Mouse (Mus musculus): Measurements from ENCODE around the gene Smarca4. TPM values are rescaled to one million over a fixed set of nuclear protein-coding genes. Genes with fewer than 3 reads are reported as not detected.

Smarca4 gene
- total RNA-seq, 1 experiment from 2014 or later, result 46.9 TPM

GRCm38 (mm10) chr9:21735126-21735525, 119.2 kb downstream of the Smarca4 start:
- no peak for ATAC-seq (replicated peaks; ENCODE audit: insufficient number of reproducible peaks, low FRiP score, low TSS enrichment, poor library complexity, severe bottlenecking)

- ATAC-seq (replicated peaks; ENCODE audit: insufficient number of reproducible peaks, low FRiP score, low TSS enrichment, poor library complexity, severe bottlenecking), result no peak
Measured at GRCm38 (mm10) chr9:21736580-21736979, 120.6 kb downstream of the Smarca4 start.

- ATAC-seq (replicated peaks; ENCODE audit: insufficient number of reproducible peaks, low FRiP score, low TSS enrichment, poor library complexity, severe bottlenecking), result no peak
Measured at GRCm38 (mm10) chr9:21737188-21737587, 121.2 kb downstream of the Smarca4 start.

- ATAC-seq (replicated peaks; ENCODE audit: insufficient number of reproducible peaks, low FRiP score, low TSS enrichment, poor library complexity, severe bottlenecking), result no peak
Measured at GRCm38 (mm10) chr9:21738776-21739175, 122.8 kb downstream of the Smarca4 start.

- peak; percentile 88 for ATAC-seq (replicated peaks; ENCODE audit: insufficient number of reproducible peaks, low FRiP score, low TSS enrichment, poor library complexity, severe bottlenecking)
Measured at GRCm38 (mm10) chr9:21740427-21740826, 124.5 kb downstream of the Smarca4 start.

- no peak for ATAC-seq (replicated peaks; ENCODE audit: insufficient number of reproducible peaks, low FRiP score, low TSS enrichment, poor library complexity, severe bottlenecking)
Measured at GRCm38 (mm10) chr9:21741514-21741913, 125.5 kb downstream of the Smarca4 start.

GRCm38 (mm10) chr9:21747238-21747774, 131.3 kb downstream of the Smarca4 start:
- no peak for ATAC-seq (replicated peaks; ENCODE audit: insufficient number of reproducible peaks, low FRiP score, low TSS enrichment, poor library complexity, severe bottlenecking)

- no peak for ATAC-seq (replicated peaks; ENCODE audit: insufficient number of reproducible peaks, low FRiP score, low TSS enrichment, poor library complexity, severe bottlenecking)
Measured at GRCm38 (mm10) chr9:21748033-21748432, 132.1 kb downstream of the Smarca4 start.

- no peak for ATAC-seq (replicated peaks; ENCODE audit: insufficient number of reproducible peaks, low FRiP score, low TSS enrichment, poor library complexity, severe bottlenecking)
Measured at GRCm38 (mm10) chr9:21748491-21748890, 132.5 kb downstream of the Smarca4 start.

GRCm38 (mm10) chr9:21749382-21750118, 133.6 kb downstream of the Smarca4 start:
- ATAC-seq (replicated peaks; ENCODE audit: insufficient number of reproducible peaks, low FRiP score, low TSS enrichment, poor library complexity, severe bottlenecking), result no peak

- no peak for ATAC-seq (replicated peaks; ENCODE audit: insufficient number of reproducible peaks, low FRiP score, low TSS enrichment, poor library complexity, severe bottlenecking)
Measured at GRCm38 (mm10) chr9:21750370-21750769, 134.4 kb downstream of the Smarca4 start.

- no peak for ATAC-seq (replicated peaks; ENCODE audit: insufficient number of reproducible peaks, low FRiP score, low TSS enrichment, poor library complexity, severe bottlenecking)
Measured at GRCm38 (mm10) chr9:21751347-21751746, 135.4 kb downstream of the Smarca4 start.

GRCm38 (mm10) chr9:21752252-21752792, 136.4 kb downstream of the Smarca4 start:
- ATAC-seq (replicated peaks; ENCODE audit: insufficient number of reproducible peaks, low FRiP score, low TSS enrichment, poor library complexity, severe bottlenecking), result no peak

Other genes starting within 250 kb of the Smarca4 start
- 47.3 to 58.8 TPM (median 54.8 TPM) in 3 replicates for gene Ilf3, start 248.3 kb upstream of the Smarca4 start, total RNA-seq (2017)
- 7.2 to 12.8 TPM (median 7.3 TPM) in 3 replicates for gene Qtrt1, start 204.3 kb upstream of the Smarca4 start, total RNA-seq (2017)
- 178 to 219 TPM (median 197 TPM) in 3 replicates for gene Dnm2, start 191.3 kb upstream of the Smarca4 start, total RNA-seq (2017)
- 3.2 to 6.6 TPM (median 6.3 TPM) in 3 replicates for gene Tmed1, start 105.9 kb upstream of the Smarca4 start, total RNA-seq (2017)
- 191 to 299 TPM (median 267 TPM) in 3 replicates for gene AB124611, start 90.0 kb upstream of the Smarca4 start, total RNA-seq (2017)
- gene Carm1, start 69.3 kb upstream of the Smarca4 start, total RNA-seq (2017), result 13.5 to 23.0 TPM (median 17.2 TPM) in 3 replicates
- 21.2 to 32.4 TPM (median 25.6 TPM) in 3 replicates for gene Timm29, start 23.4 kb upstream of the Smarca4 start, total RNA-seq (2017)
- gene Yipf2, start 23.3 kb upstream of the Smarca4 start, total RNA-seq (2017), result 9.4 to 12.1 TPM (median 10.3 TPM) in 3 replicates
- gene Ldlr, start 107.3 kb downstream of the Smarca4 start, total RNA-seq (2017), result 63.8 to 106 TPM (median 96.1 TPM) in 3 replicates
- 4.1 to 8.0 TPM (median 6.2 TPM) in 3 replicates for gene Spc24, start 144.1 kb downstream of the Smarca4 start, total RNA-seq (2017)
- gene Kank2, start 182.6 kb downstream of the Smarca4 start, total RNA-seq (2017), result 0.39 to 1.1 TPM in 2 of 3 replicates, not detected in the other
- gene Angptl8, start 219.3 kb downstream of the Smarca4 start, total RNA-seq (2017), result not detected in 3 replicates
- 0.32 to 15.0 TPM (median 6.1 TPM) in 3 replicates for gene Dock6, start 236.5 kb downstream of the Smarca4 start, total RNA-seq (2017)